Mouse (Mus musculus) splenic B cell, adult 2 months (primary cell): Measurements from ENCODE around the gene Ube2d1.

Source experiments
- DNase-seq: peaks from one replicate; pipeline ENCODE4 v3.0.0-alpha.2; 2011; ENCODE audit warnings: low read depth, low spot score
- H3K27me3 ChIP-seq: 2 replicates; pipeline ENCODE4 v1.6.1; 2012; ENCODE audit warnings: mild to moderate bottlenecking, low read length, moderate library complexity, mixed read lengths; ENCODE audit not compliant: control insufficient read depth, poor library complexity, insufficient read depth, severe bottlenecking
- H3K36me3 ChIP-seq: 2 replicates; pipeline ENCODE4 v1.6.1; 2012; ENCODE audit warnings: mild to moderate bottlenecking, low read length, moderate library complexity, mixed read lengths; ENCODE audit not compliant: control insufficient read depth, poor library complexity, insufficient read depth, severe bottlenecking

Gene Ube2d1

DNA sequence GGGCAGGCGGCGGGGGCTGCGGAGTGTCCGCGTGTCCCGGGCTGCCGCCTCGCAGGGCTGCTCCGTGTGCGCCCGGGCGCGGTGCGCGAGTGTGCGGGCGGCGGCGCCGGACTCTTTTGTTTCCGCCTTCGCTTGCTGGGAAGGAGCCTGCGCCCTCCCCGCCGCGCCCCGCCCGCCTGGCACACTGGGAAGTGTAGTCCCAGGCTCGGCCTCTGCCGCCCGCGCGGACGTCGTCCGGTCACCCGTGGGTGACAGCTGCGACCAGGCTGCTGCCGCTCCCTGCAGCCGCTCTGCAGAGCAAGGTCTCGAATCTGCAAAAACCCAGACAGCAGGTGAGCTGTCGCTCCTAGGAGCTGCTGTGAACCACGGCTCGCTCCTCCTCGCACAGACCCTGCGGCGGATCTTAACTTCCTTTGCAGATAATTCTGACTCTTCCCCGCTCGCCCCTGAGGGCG is at the start of gene Ube2d1:
Gene Ube2d1 (minus strand): TSS at position 137 of the 455 bp plus-strand sequence.
- Histone ChIP-seq H3K36me3 (no peaks in the 10 kb centered on the region), H3K27me3 (no peaks in the 10 kb centered on the region)
- peak; percentile 75 for DNase-seq

DNA sequence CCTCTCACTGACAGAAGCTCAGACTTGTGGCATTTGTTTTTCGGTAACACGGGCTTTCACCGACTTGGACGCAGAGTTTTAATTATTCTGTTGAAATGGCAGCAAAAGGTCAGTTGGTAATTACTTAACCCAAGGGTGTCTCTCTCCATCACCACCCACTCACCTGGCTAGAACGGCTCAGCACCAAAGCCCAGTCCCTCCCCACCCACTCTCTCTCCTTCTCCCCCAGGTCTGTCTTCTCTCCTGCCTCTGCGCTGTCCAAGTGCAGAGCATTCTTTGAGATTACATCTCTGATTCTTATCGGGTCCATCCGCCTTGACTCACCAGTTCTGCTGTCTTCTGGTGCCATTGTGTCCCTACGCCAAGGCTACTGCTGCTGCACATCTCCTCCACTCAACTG is 47.8 kb upstream of the Ube2d1 start:
- Histone ChIP-seq H3K27me3 (no peaks in the 10 kb centered on the region), H3K36me3 (0 out of 2 replicates have a peak, but pooled peaks cover 5% of the 10 kb centered on the region)
- DNase-seq = no peak

DNA sequence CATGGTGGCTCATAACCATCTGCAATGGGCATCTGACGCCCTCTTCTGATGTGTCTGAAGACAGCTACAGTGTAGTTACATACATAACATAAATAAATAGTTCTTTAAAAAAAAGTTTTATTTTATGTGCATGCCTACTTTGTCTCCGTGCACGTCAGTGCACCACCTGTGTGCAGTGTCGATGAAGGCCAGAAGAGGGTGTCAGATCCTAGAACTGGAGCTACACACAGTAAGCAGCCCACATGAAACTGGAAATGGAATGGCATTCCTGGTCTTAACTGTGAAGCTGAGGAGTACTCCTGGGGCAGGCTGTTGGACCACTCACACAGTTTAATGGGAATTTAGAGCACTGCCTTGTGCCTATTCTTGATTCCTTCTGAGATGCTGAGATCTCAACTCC is 47.3 kb upstream of the Ube2d1 start:
- Histone ChIP-seq H3K27me3 (no peaks in the 10 kb centered on the region), H3K36me3 (0 out of 2 replicates have a peak, but pooled peaks cover 5% of the 10 kb centered on the region)
- DNase-seq = no peak

DNA sequence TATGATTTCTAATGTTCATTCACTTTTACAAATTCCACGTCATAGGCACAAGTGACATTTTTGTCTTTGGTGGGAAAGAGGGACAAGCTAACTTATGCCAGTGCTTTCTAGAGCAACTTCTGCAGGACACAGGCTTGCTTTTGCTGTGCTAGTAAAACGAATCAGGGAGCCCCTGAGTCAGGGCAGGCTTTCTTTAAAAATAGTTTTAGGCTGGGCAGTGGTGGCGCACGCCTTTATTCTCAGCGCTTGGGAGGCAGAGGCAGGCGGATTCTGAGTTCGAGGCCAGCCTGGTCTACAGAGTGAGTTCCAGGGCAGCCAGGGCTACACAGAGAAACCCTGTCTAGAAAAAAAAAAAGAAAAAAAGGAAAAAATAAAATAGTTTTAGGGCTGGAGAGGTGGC is 46.8 kb upstream of the Ube2d1 start:
- Histone ChIP-seq H3K27me3 (no peaks in the 10 kb centered on the region), H3K36me3 (0 out of 2 replicates have a peak, but pooled peaks cover 5% of the 10 kb centered on the region)
- no peak for DNase-seq

DNA sequence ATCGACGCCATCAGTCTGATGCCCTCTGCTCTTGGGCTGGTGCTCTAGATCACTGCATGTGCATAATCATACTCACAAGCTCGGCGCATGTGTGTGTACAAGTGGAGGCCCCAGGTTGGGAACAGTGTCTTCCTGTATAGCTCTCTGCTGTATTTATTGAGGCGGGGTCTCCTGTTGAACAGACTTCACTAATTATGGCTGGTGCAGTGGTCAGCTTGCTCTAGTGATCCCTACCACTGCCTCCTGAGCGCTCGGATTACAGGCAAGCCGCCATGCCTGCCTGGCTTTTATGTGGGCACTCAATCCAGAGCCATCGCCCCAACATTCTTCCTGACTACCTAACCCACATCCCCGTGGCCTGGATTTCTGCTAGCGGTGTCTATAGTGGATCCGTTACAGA is 45.0 kb upstream of the Ube2d1 start:
- DNase-seq = no peak
- Histone ChIP-seq H3K27me3 (no peaks in the 10 kb centered on the region), H3K36me3 (0 out of 2 replicates have a peak, but pooled peaks cover 5% of the 10 kb centered on the region)

DNA sequence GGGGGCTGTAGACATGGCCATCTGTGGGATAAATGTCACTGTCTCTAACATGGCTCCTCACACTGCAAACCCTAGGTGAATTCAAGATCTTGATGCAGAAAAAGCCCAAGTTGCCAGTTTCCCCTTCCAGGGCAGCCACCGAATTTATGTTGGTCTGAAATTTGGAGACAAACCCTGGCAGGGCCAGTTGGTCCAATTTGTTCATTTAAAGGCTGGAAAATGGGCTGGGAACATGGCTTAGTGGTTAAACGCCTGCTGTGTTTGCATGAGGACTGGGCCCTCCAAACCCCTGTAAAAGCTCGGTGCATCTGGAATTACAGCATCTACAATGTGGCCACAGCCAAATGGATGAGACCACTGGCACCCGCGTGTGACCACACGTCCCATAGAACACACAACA is 44.2 kb upstream of the Ube2d1 start:
- Histone ChIP-seq H3K36me3 (0 out of 2 replicates have a peak, but pooled peaks cover 5% of the 10 kb centered on the region), H3K27me3 (no peaks in the 10 kb centered on the region)
- no peak for DNase-seq

DNA sequence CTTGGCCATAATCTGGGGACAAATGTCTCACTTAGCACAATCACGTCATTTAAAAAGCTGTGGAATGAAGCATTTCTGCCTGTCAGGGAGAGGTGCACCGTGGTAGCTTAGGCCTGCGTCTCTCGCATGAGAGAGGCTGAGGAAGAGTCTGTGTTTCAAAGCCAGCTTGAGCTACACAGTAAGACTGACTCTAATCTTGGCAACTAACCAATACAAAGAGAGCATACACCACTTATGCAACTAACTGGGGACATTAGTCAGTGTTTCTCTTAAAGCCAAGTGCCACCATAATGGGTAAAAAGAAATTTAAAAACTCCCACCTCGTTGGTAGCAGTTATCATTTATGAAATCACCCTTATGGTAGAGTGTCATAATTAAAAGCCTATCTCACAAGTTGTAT is 43.8 kb upstream of the Ube2d1 start:
- Histone ChIP-seq H3K36me3 (0 out of 2 replicates have a peak, but pooled peaks cover 3% of the 10 kb centered on the region), H3K27me3 (no peaks in the 10 kb centered on the region)
- no peak for DNase-seq

DNA sequence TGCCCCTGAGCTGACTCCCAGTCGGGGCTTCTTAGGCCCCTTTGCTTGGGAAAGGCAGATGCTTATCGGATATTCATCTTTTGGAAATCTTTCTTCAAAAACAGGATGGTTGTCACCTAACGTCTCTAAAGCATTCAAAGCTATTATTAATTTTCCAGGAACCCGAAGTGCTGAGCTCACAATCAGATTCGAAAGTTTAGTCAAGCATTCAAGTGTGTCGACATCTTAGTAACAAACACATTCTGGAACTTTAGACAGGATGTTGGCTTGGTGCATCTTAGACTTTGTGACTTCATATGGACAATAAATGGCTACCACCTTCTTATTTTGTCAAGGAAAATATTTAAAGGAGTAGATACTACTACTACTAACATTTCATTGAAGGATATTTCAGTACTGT is 43.3 kb upstream of the Ube2d1 start:
- peak; percentile 36 for DNase-seq
- Histone ChIP-seq H3K36me3 (0 out of 2 replicates have a peak, but pooled peaks cover 3% of the 10 kb centered on the region), H3K27me3 (no peaks in the 10 kb centered on the region)

DNA sequence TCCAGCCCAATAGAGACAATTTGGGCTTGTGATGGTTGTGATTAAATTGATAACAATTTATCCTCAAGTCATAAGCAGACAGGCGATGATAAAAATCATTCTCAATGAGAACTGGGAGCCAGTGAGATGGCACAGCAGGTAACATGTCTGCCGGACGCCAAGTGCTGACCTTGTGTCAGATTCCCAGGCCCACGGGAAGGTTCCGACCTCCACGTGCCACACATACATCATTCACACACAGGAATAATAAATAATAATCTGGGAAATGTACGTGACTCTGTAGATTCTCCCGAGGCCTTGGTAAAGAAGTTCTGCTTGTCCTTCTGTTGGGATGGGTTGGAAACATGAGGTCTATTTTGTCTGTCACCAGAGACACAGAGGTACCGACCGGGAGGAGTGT is 42.3 kb upstream of the Ube2d1 start:
- no peak for DNase-seq
- H3K36me3 ChIP-seq = 0 out of 2 replicates have a peak, but pooled peaks cover 1% of the 10 kb centered on the region
- H3K27me3 ChIP-seq = no peaks in the 10 kb centered on the region

DNA sequence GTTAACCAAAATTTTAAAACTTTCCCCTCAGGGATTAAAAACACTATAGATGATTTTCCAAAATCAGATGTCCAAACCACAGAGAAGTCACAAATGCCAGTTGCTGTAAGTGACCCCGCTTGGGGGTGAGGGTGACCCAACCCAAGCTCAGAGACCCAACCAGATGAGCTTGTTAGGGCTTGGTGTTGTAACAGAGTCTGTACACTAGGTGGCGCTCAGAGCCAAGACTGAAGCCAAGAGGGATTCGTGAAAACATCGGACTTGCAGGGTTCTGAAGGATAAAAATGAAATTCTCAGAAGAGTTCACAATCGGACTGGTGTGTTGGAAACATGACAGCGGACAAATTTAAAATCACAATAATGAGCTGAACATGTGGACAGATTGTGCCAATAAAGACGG is 41.7 kb upstream of the Ube2d1 start:
- peak; percentile 82 for DNase-seq
- H3K36me3 ChIP-seq = no peaks in the 10 kb centered on the region
- H3K27me3 ChIP-seq = no peaks in the 10 kb centered on the region

DNA sequence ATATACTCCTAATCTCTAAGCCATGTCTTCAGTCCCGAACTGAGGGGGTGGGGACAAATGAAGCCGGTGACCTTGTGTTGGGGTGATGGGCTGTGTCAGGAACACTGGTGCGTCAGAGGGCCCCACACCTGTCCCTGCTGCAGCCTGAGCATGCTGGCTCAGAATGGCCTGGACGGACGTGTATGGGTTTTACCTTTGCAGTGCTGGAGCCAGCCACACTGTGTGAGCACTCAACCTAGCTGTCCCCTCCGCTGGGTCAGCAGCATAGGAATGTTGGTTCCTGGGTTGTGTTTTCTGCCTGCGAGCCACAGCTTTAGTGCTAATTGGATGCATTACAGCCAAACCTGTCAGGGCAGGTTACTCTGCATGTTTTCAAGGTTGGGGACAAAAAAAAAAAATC is 41.1 kb upstream of the Ube2d1 start:
- Histone ChIP-seq H3K27me3 (no peaks in the 10 kb centered on the region), H3K36me3 (no peaks in the 10 kb centered on the region)
- DNase-seq = no peak

DNA sequence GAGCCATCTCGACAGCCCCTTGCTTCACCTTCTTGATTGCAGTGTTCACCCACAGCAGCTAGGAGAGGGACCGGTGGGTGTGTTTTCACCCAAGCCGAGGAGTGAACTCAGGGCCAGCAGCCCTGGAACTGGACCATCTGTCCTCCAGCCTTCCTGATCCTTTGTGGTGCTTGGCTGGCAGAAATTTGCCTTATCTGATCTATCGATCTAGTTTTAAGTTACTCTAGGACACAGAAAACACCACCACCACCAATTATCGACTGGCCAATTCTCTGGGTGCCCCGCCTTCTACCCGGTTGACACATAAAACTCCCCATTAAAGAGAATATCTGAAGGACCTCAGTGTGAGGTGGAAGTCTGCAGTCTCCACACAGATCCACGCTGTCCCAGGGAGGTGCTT is 38.6 kb upstream of the Ube2d1 start:
- no peaks in the 10 kb centered on the region for H3K36me3 ChIP-seq
- H3K27me3 ChIP-seq = no peaks in the 10 kb centered on the region
- DNase-seq = no peak

DNA sequence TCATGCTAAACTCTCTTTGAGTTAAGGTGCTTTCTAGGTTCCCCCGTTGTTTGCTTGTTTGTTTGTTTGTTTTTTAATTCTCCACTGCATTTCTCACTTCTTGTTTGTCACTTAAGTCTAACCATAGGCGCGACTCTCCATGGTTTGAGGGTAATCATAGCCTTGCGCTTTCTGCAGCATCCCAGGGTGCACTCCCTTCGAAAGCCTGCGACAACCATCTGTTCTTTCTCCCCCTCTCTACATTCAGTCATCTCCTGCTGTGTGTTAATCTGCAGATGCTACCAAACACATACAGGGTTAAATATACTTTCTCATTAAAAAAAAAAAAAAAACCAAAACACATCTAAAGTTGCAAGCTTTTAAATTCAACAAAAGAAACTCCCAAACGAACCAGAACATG is 31.4 kb upstream of the Ube2d1 start:
- DNase-seq = no peak
- Histone ChIP-seq H3K27me3 (no peaks in the 10 kb centered on the region), H3K36me3 (no peaks in the 10 kb centered on the region)

DNA sequence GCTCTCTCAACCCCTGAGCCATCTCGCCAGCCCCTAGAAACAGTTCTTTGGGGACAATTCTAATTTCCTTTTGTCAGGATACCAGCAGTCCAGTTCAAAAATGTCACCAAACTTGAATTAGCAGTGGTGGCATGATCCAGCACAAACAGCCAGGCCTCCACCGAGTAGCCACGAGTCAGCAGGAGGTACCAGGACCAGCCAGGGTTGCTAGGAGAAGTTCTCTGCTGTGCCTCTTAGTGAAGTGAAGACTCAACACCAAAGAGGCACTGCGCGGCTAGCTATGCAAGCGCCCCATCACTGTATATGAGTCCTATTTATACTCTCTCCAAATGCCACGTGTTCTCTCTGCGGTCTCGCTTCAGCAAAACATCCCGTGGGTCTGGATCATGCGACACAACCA is 31.0 kb upstream of the Ube2d1 start:
- Histone ChIP-seq H3K36me3 (no peaks in the 10 kb centered on the region), H3K27me3 (no peaks in the 10 kb centered on the region)
- DNase-seq = no peak

DNA sequence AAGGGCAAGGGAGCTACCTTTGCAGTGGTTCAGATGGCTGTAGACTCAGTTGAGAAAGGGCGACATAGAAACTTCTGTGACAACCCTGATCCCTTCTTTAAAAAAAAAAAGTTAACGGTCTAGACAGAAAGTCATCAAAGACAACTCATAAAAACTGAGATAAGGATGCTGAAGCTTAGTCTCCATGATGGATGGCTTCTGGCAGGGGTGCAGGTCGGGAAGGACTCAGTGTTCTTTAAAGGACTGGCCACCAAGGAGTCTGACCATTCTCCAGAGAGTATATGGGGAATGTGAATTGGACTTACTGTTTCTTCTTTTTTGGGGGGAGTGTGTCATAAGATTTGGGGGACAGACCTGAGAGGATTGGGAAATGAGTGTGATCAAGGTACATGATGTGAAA is 29.5 kb upstream of the Ube2d1 start:
- no peak for DNase-seq
- H3K36me3 ChIP-seq = no peaks in the 10 kb centered on the region
- H3K27me3 ChIP-seq = no peaks in the 10 kb centered on the region

DNA sequence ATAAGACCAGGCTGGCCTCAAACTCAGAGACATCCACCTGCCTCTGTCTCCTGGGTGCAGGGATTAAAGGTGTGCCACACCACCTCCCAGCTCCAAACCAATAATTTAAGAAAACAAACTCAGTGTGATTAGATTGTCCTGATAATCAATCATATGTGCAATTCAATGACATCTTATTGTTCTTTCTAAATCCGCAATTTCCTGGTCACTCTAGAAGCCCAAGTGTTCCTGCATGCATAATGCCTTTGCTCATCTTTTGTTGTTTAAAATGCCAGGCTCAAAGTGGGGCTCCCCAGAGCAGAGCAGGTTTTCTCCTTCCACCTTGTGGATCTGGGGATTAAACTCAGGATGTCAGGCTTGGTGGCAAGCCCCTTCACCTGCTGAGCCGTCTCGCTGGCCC is 25.2 kb upstream of the Ube2d1 start:
- Histone ChIP-seq H3K27me3 (no peaks in the 10 kb centered on the region), H3K36me3 (no peaks in the 10 kb centered on the region)
- DNase-seq = no peak
